Mouse (Mus musculus): ENCODE results near the gene Cabp2. TPM values are rescaled to one million over a fixed set of nuclear protein-coding genes. Genes with fewer than 3 reads are reported as not detected.

Gene Cabp2
- polyA plus RNA-seq, 1 experiment, result not detected

DNA sequence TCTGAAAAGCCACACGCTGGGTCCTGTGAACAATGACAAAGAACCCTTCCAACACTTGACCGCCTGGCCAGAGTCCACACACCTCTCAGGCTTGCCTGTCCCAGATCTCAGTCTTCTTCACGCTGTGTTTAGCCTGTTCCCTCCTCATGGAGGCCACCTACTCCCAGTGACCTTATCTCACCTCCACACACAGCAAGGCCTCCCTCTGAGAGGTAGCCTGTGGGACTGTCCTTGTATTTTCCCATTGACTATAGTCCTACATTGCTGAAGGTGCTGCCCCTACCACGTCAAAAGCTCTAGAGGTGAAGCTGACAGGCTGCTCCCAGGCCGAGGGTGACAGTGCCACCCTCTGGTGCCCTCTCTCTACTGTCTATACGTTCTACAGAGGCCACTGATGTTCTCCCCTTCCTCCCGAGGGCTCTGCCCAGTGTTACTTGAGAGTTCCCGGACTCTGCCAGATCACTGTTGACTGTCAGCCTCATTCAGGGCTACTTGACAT lies 818 bp upstream of the Cabp2 start:
- Histone ChIP-seq H3K4me1 (ENCODE audit: control insufficient read depth, insufficient read depth, low read length) (no peaks in the 10 kb centered on the region), H3K27ac (ENCODE audit: insufficient read depth, low read length) (no peak overlapping the region), H3K4me3 (ENCODE audit: insufficient read depth, low read length) (no peak overlapping the region)
- TF ChIP-seq POLR2A (IDR thresholded peaks at IDR 0.05; ENCODE audit: extremely low read depth, insufficient read depth, low read length) (no peak), CTCF (IDR thresholded peaks at IDR 0.05; ENCODE audit: extremely low read depth, insufficient read depth, low read length) (no peak)

DNA sequence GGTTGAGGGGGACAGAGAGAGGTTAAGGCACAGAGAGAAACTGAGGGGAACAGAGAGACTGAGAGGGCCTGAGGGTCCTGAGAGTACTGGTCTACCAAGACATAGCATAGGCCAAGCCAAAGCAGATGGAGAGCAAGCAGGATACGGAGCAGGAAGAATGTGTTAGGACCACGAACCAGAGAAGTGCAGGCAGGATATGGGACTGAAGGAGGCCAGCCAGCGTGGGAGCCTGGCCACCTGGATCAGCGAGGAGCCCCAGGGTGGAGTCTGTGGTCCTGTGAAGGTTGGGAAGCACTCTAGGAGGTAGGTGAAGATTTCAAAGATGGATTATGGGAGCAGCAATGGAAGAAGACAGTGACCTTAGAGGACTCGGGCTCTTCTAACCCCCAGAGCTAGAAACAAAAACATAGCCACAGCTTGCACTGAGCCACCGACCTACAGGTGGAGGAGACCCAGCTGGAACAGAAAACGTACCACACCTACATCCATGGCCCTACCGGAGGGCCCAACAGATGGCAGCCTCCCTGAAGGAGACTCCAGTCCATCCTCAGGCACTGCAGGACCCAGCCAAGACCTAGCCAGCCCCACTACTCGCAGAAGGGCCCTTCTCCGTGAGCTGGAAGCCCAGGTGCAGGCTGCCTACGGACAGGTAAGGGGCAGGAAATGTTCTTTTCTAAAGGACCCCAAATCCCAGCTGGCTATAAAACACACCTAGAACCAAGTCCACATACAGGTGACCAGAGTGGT lies 1.0 kb downstream of the Cabp2 start:
- Histone ChIP-seq H3K4me1 (ENCODE audit: control insufficient read depth, insufficient read depth, low read length) (no peaks in the 10 kb centered on the region), H3K4me3 (ENCODE audit: insufficient read depth, low read length) (no peak overlapping the region), H3K27ac (ENCODE audit: insufficient read depth, low read length) (no peak overlapping the region)
- no peak for TF ChIP-seq CTCF (IDR thresholded peaks at IDR 0.05; ENCODE audit: extremely low read depth, insufficient read depth, low read length)
- no peak for TF ChIP-seq POLR2A (IDR thresholded peaks at IDR 0.05; ENCODE audit: extremely low read depth, insufficient read depth, low read length)

DNA sequence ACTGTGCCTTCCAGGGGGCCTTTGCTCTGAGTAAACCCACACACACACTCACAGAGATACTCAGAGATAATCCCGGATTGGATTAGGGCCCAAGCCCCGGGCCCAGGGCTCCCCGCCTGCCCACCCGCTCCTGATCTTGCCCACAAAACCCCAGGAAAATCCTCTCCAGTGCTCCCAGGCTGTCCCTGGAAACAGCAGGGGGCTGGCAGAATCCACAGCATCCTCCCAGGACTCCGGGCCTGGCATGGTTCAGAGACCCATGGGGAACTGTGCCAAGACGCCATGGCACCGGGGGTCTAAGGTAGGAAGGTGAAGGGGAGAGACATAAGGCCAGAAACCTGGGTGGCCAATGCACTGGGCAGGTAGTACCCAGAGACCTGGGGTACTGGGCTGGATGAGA lies 1.9 kb downstream of the Cabp2 start:
- TF ChIP-seq POLR2A (IDR thresholded peaks at IDR 0.05; ENCODE audit: extremely low read depth, insufficient read depth, low read length) (no peak), CTCF (IDR thresholded peaks at IDR 0.05; ENCODE audit: extremely low read depth, insufficient read depth, low read length) (no peak)
- H3K27ac ChIP-seq (ENCODE audit: insufficient read depth, low read length), result no peak overlapping the region
- H3K4me1 ChIP-seq (ENCODE audit: control insufficient read depth, insufficient read depth, low read length), result no peaks in the 10 kb centered on the region
- no peak overlapping the region for H3K4me3 ChIP-seq (ENCODE audit: insufficient read depth, low read length)

DNA sequence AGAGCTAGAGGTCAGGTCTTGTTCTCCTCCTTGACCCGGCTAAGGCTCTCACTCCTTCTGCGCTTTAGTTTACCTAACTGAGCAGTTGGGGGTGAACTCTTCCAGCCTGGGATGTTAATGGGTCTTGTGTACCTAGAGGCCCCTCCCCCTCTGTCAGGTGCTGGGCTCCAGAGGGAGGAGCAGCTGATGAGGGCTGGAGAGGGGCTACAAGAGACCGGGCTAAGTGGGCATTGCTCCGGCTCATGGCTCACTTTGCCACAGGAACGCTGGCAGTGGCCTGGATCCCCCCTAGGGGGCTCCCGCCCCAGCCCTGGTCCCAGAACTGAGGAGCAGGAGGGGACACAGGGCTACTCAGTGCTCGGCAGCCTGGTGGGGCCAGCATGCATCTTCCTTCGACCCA lies 2.4 kb downstream of the Cabp2 start:
- H3K4me1 ChIP-seq (ENCODE audit: control insufficient read depth, insufficient read depth, low read length), result no peaks in the 10 kb centered on the region
- no peak for TF ChIP-seq CTCF (IDR thresholded peaks at IDR 0.05; ENCODE audit: extremely low read depth, insufficient read depth, low read length)
- no peak for TF ChIP-seq POLR2A (IDR thresholded peaks at IDR 0.05; ENCODE audit: extremely low read depth, insufficient read depth, low read length)
- no peak overlapping the region for H3K27ac ChIP-seq (ENCODE audit: insufficient read depth, low read length)
- no peak overlapping the region for H3K4me3 ChIP-seq (ENCODE audit: insufficient read depth, low read length)

DNA sequence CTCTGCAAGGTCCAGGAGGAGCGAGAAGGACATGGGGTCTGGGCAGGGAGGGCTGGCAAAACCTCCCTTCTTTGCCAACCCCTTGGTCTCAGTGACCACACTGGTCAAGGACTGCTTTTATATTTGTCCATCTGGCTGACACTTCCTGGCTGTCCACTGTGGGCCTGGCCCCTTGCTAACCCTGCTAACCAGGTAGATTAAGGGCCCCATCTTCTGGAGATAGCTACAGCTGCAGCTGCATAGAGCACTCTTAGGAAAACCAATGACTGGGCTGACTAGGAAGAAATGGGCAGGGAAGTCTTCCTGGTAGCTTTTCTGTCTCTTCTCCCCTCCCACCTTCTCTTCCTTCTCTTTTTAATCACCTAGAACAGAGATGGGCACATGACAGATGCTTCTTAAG lies 3.6 kb downstream of the Cabp2 start:
- TF ChIP-seq CTCF (IDR thresholded peaks at IDR 0.05; ENCODE audit: extremely low read depth, insufficient read depth, low read length) (0 out of 2 replicates have a peak, but pooled peaks have one; percentile 4), POLR2A (IDR thresholded peaks at IDR 0.05; ENCODE audit: extremely low read depth, insufficient read depth, low read length) (no peak)
- H3K27ac ChIP-seq (ENCODE audit: insufficient read depth, low read length), result no peak overlapping the region
- no peaks in the 10 kb centered on the region for H3K4me1 ChIP-seq (ENCODE audit: control insufficient read depth, insufficient read depth, low read length)
- H3K4me3 ChIP-seq (ENCODE audit: insufficient read depth, low read length), result no peak overlapping the region

DNA sequence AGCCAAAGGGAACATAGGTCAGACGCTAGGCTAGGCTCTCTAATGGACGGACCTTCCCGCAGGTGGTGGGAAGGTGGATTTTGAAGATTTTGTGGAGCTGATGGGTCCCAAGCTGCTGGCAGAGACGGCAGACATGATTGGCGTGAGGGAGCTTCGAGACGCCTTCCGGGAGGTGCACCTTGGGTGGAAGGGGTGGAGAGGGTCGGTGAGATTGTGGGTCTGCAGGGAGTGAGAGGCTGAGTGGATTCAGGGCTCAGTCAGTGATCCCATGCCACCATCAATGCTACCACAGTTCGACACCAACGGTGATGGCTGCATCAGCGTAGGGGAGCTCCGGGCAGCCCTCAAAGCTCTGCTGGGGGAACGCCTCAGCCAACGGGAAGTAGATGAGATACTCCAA lies 4.8 kb downstream of the Cabp2 start:
- no peak for TF ChIP-seq CTCF (IDR thresholded peaks at IDR 0.05; ENCODE audit: extremely low read depth, insufficient read depth, low read length)
- TF ChIP-seq POLR2A (IDR thresholded peaks at IDR 0.05; ENCODE audit: extremely low read depth, insufficient read depth, low read length), result no peak
- H3K4me3 ChIP-seq (ENCODE audit: insufficient read depth, low read length), result no peak overlapping the region
- no peaks in the 10 kb centered on the region for H3K4me1 ChIP-seq (ENCODE audit: control insufficient read depth, insufficient read depth, low read length)
- no peak overlapping the region for H3K27ac ChIP-seq (ENCODE audit: insufficient read depth, low read length)

DNA sequence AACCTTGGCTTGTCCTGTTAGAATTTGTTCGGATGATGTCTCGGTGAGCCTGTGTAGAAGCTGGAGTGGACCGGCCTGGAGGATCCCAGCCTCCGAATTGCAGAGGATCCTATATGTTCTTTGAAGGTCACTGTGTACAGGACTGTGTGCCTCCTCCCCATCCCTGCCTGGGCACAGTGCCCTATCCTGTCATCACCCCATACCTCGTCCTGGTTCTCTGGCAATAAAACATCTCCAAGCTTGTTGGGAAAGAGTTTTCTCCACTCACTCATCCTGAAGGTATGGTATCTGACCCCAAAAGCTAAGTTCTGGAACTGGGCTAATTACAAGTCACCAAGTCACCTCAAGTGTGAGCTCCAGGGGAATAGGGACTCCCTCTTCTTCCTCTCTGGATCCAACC lies 5.7 kb downstream of the Cabp2 start:
- TF ChIP-seq POLR2A (IDR thresholded peaks at IDR 0.05; ENCODE audit: extremely low read depth, insufficient read depth, low read length) (no peak), CTCF (IDR thresholded peaks at IDR 0.05; ENCODE audit: extremely low read depth, insufficient read depth, low read length) (no peak)
- Histone ChIP-seq H3K27ac (ENCODE audit: insufficient read depth, low read length) (no peak overlapping the region), H3K4me1 (ENCODE audit: control insufficient read depth, insufficient read depth, low read length) (no peaks in the 10 kb centered on the region), H3K4me3 (ENCODE audit: insufficient read depth, low read length) (no peak overlapping the region)

DNA sequence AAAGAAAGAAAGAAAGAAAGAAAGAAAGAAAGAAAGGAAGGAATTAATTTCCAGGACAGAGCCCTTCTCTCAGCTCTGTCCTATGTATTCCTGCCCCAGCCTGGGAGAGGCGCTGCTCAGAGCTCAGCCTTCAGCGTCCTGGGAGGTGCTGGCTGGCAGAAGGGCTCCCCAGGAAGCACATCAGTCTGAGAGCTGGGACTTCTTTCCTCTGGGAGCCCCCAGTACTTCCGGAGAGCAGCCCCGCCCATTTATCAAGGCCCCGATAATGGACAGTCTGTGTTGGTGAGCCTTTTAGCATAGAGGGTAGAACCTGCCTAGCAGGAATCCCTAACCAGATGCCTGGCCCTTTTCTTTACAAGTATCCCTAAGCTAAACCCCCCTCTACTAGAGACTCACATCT lies 6.8 kb downstream of the Cabp2 start:
- Histone ChIP-seq H3K27ac (ENCODE audit: insufficient read depth, low read length) (no peak overlapping the region), H3K4me3 (ENCODE audit: insufficient read depth, low read length) (no peak overlapping the region), H3K4me1 (ENCODE audit: control insufficient read depth, insufficient read depth, low read length) (no peaks in the 10 kb centered on the region)
- TF ChIP-seq CTCF (IDR thresholded peaks at IDR 0.05; ENCODE audit: extremely low read depth, insufficient read depth, low read length) (no peak), POLR2A (IDR thresholded peaks at IDR 0.05; ENCODE audit: extremely low read depth, insufficient read depth, low read length) (no peak)

DNA sequence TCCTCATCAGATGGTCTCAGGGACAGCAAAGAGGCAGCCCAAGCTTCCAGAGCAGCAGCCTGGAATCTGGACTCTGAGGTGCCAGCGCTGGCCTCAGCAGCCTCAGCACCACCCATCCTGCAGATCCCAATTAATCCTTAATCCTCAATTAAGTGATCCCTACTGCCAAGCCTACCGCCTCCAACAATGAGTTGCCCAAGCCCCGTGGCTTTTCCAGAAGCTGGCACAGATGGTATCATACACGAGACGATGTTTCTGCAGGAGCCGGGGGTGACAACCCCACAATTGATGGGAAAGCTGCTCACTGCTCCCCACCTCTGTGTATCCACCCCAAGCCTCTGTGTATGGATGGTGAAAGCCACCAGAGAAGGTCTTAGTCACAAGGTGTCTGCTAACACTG lies 7.8 kb downstream of the Cabp2 start:
- TF ChIP-seq CTCF (IDR thresholded peaks at IDR 0.05; ENCODE audit: extremely low read depth, insufficient read depth, low read length) (no peak), POLR2A (IDR thresholded peaks at IDR 0.05; ENCODE audit: extremely low read depth, insufficient read depth, low read length) (no peak)

DNA sequence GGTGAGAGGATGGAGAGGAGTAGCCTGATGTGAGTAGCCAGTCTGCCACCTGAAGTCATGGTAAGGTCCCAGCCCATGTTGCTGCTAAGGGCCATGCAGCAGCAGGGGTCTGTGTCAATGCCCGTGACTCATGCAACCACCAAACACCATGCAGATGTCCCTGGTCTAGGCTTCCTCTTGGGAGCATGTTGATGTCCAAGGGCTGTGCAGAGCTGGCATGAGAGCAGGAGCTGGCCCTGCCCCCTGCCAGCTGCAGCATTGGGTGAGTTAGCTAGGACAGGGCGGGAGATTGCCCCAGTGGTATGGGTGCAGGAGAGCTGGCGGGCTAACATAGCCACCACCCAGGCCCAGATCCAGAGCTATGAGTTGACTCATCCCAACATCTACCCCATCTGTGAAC lies 9.1 kb downstream of the Cabp2 start:
- TF ChIP-seq POLR2A (IDR thresholded peaks at IDR 0.05; ENCODE audit: extremely low read depth, insufficient read depth, low read length) (no peak), CTCF (IDR thresholded peaks at IDR 0.05; ENCODE audit: extremely low read depth, insufficient read depth, low read length) (no peak)

More for the DNA sequence above, 7.8 kb downstream of the Cabp2 start:
- H3K4me3 ChIP-seq (ENCODE audit: insufficient read depth, low read length), result no peak overlapping the region
- H3K4me1 ChIP-seq (ENCODE audit: control insufficient read depth, insufficient read depth, low read length), result no peaks in the 10 kb centered on the region
- H3K27ac ChIP-seq (ENCODE audit: insufficient read depth, low read length), result no peak overlapping the region

More for the DNA sequence above, 9.1 kb downstream of the Cabp2 start:
- Histone ChIP-seq H3K27ac (ENCODE audit: insufficient read depth, low read length) (no peak overlapping the region), H3K4me1 (ENCODE audit: control insufficient read depth, insufficient read depth, low read length) (no peaks in the 10 kb centered on the region), H3K4me3 (ENCODE audit: insufficient read depth, low read length) (no peak overlapping the region)
